ENCODE assay signal across 23 mouse cellular contexts in genomic region chr9:50497076-50497475, GRCm38 (mm10). TPM values are rescaled to one million over a fixed set of nuclear protein-coding genes. Genes with fewer than 3 reads are reported as not detected.
DNase-seq lines count a peak whose midpoint lies in the region; ATAC-seq and TF ChIP-seq lines count a peak whose summit lies in the region.
"Had no signal": no experiment of that assay in that cellular context is flagged by ENCODE, and none has a peak within 500 bp of the region (broad histone marks: within the 10 kb centered on the region; RNA-seq: fewer than 3 reads in every experiment).

No protein-coding gene starts in this region.

- H3K9ac ChIP-seq in forebrain, embryonic 12.5 days: no peak overlapping the region
- H3K9ac ChIP-seq in kidney, embryonic 15.5 days: no peak overlapping the region
- H3K9ac ChIP-seq in liver, postnatal 0 days (replicated peaks): no peak overlapping the region
- H3K9ac ChIP-seq in MEL (ENCODE audit: control insufficient read depth, low read depth, low read length, poor library complexity, severe bottlenecking): peak overlapping the region; percentile 66
- H3K9ac ChIP-seq: embryonic facial prominence, embryonic 15.5 days; heart, embryonic 12.5 days; hindbrain, embryonic 14.5 days had no signal

- no peaks in the 10 kb centered on the region for H3K27me3 ChIP-seq in forebrain, embryonic 10.5 days (ENCODE audit: poor library complexity, severe bottlenecking)
- H3K27me3 ChIP-seq in forebrain, embryonic 12.5 days: no peaks in the 10 kb centered on the region
- H3K27me3 ChIP-seq in kidney, embryonic 15.5 days: no peaks in the 10 kb centered on the region
- H3K27me3 ChIP-seq in liver, postnatal 0 days (ENCODE audit: insufficient read depth, low read length): no peaks in the 10 kb centered on the region
- H3K27me3 ChIP-seq in MEL (ENCODE audit: control insufficient read depth in 1 of 2, insufficient read depth in 2 of 2, low read length in 2 of 2): no peaks in the 10 kb centered on the region
- H3K27me3 ChIP-seq: embryonic facial prominence, embryonic 15.5 days; heart, embryonic 12.5 days; Patski had no signal

- TF ChIP-seq EP300 in liver, postnatal 0 days (IDR thresholded peaks at IDR 0.05; ENCODE audit: low read depth): no peak
- TF ChIP-seq EP300 in MEL (IDR thresholded peaks at IDR 0.05; ENCODE audit: low read depth in 1 of 2, low read length in 2 of 2): no peak

- 76% methylated on average over 6 of the region's 6 CpGs for WGBS in forebrain, embryonic 10.5 days
- 81% methylated on average over 5 of the region's 6 CpGs for WGBS in forebrain, embryonic 12.5 days
- WGBS in kidney, embryonic 15.5 days: 56% methylated on average over 6 of the region's 6 CpGs
- 52% methylated on average over 6 of the region's 6 CpGs for WGBS in liver, postnatal 0 days (ENCODE audit: insufficient replicate concordance)

- H3K4me2 ChIP-seq in forebrain, embryonic 12.5 days: no peak overlapping the region
- peak overlapping the region; percentile 29; the same call in 1 of the 2 replicates for H3K4me2 ChIP-seq in kidney, embryonic 15.5 days
- no peak overlapping the region for H3K4me2 ChIP-seq in liver, postnatal 0 days (ENCODE audit: low read depth, low read length)
- H3K4me2 ChIP-seq: embryonic facial prominence, embryonic 15.5 days had no signal

- H3K36me3 ChIP-seq in forebrain, embryonic 10.5 days (replicated peaks): no peaks in the 10 kb centered on the region
- no peaks in the 10 kb centered on the region for H3K36me3 ChIP-seq in forebrain, embryonic 12.5 days (replicated peaks)
- H3K36me3 ChIP-seq in kidney, embryonic 15.5 days: no peaks in the 10 kb centered on the region
- no peaks in the 10 kb centered on the region for H3K36me3 ChIP-seq in liver, postnatal 0 days (replicated peaks; ENCODE audit: insufficient read depth, low read length)
- peaks cover 0 to 8% of the 10 kb centered on the region in 2 experiments; a peak in 2 of 4 replicates for H3K36me3 ChIP-seq in MEL (ENCODE audit: control insufficient read depth in 1 of 2, insufficient read depth in 2 of 2, low read length in 2 of 2)
- H3K36me3 ChIP-seq: embryonic facial prominence, embryonic 15.5 days; heart, embryonic 12.5 days had no signal

- no peak for ATAC-seq in forebrain, embryonic 12.5 days (ENCODE audit: low FRiP score)
- ATAC-seq in kidney, embryonic 15.5 days (replicated peaks; ENCODE audit: low FRiP score): no peak
- ATAC-seq in liver, postnatal 0 days: no peak
- ATAC-seq: activated CD4-positive, CD25-positive, alpha-beta regulatory T cell, adult 4 months; forebrain, embryonic 16.5 days; Patski had no signal

- no peak for TF ChIP-seq CTCF in liver, postnatal 0 days (IDR thresholded peaks at IDR 0.05; ENCODE audit: low read depth)
- TF ChIP-seq CTCF in MEL (IDR thresholded peaks at IDR 0.05 in 2 of 3, conservative IDR thresholded peaks at IDR 0.05 in 1 of 3; ENCODE audit: control insufficient read depth in 1 of 3, insufficient read depth in 1 of 3, low read depth in 2 of 3, low read length in 3 of 3, poor library complexity in 1 of 3, severe bottlenecking in 1 of 3): no peak

- no peak overlapping the region for H3K4me3 ChIP-seq in forebrain, embryonic 10.5 days
- H3K4me3 ChIP-seq in forebrain, embryonic 12.5 days (replicated peaks): no peak overlapping the region
- no peak overlapping the region for H3K4me3 ChIP-seq in kidney, embryonic 15.5 days (replicated peaks)
- no peak overlapping the region for H3K4me3 ChIP-seq in liver, postnatal 0 days (ENCODE audit: low read depth, low read length)
- peak overlapping the region; percentile 50 to 56; a peak in 2 of 4 replicates for H3K4me3 ChIP-seq in MEL (ENCODE audit: control insufficient read depth in 1 of 2, insufficient read depth in 1 of 2, low read depth in 2 of 2, low read length in 2 of 2)
- H3K4me3 ChIP-seq: embryonic facial prominence, embryonic 15.5 days; erythroblast, embryonic 14.5 days; heart, adult 2 months; heart, embryonic 12.5 days had no signal

- no peaks in the 10 kb centered on the region for H3K79me2 ChIP-seq in MEL (ENCODE audit: control insufficient read depth, insufficient read depth, low read length, poor library complexity)

- peak overlapping the region; percentile 53; the same call in 1 of the 2 replicates for H3K27ac ChIP-seq in forebrain, embryonic 10.5 days
- H3K27ac ChIP-seq in forebrain, embryonic 12.5 days: no peak overlapping the region
- H3K27ac ChIP-seq in kidney, embryonic 15.5 days: no peak overlapping the region
- H3K27ac ChIP-seq in liver, postnatal 0 days (ENCODE audit: low read depth): peak overlapping the region; percentile 58
- H3K27ac ChIP-seq in MEL (ENCODE audit: control insufficient read depth, low read depth, low read length): peak overlapping the region; percentile 90
- H3K27ac ChIP-seq: embryonic facial prominence, embryonic 15.5 days; heart, adult 2 months; hindbrain, embryonic 14.5 days had no signal

- no peak for TF ChIP-seq RAD21 in MEL (IDR thresholded peaks at IDR 0.05; ENCODE audit: low read depth, low read length)

- no peak for TF ChIP-seq POLR2A in MEL (IDR thresholded peaks at IDR 0.05; ENCODE audit: control insufficient read depth in 1 of 2, insufficient read depth in 1 of 2, low read depth in 1 of 2, low read length in 2 of 2, poor library complexity in 1 of 2)

- peaks cover 28% of the 10 kb centered on the region for H3K4me1 ChIP-seq in forebrain, embryonic 10.5 days
- H3K4me1 ChIP-seq in forebrain, embryonic 12.5 days: peaks cover 12% of the 10 kb centered on the region
- peaks cover 23% of the 10 kb centered on the region for H3K4me1 ChIP-seq in kidney, embryonic 15.5 days
- peaks cover 11% of the 10 kb centered on the region for H3K4me1 ChIP-seq in liver, postnatal 0 days (ENCODE audit: insufficient read depth)
- peaks cover 2 to 31% of the 10 kb centered on the region in 2 experiments; a peak in 3 of 4 replicates for H3K4me1 ChIP-seq in MEL (ENCODE audit: control insufficient read depth in 1 of 2, insufficient read depth in 2 of 2, low read length in 2 of 2)
- H3K4me1 ChIP-seq: embryonic facial prominence, embryonic 15.5 days had no signal

- H3K9me3 ChIP-seq in forebrain, embryonic 10.5 days: no peaks in the 10 kb centered on the region
- H3K9me3 ChIP-seq in forebrain, embryonic 12.5 days: no peaks in the 10 kb centered on the region
- H3K9me3 ChIP-seq in kidney, embryonic 15.5 days (replicated peaks): no peaks in the 10 kb centered on the region
- no peaks in the 10 kb centered on the region for H3K9me3 ChIP-seq in liver, postnatal 0 days (ENCODE audit: low read length)
- no peaks in the 10 kb centered on the region for H3K9me3 ChIP-seq in MEL (replicated peaks; ENCODE audit: insufficient read depth, low read length)
- H3K9me3 ChIP-seq: embryonic facial prominence, embryonic 15.5 days; heart, embryonic 12.5 days had no signal

- DNase-seq in forebrain, embryonic 10.5 days (ENCODE audit: extremely low spot score, low spot score): no peak
- no peak for DNase-seq in kidney, postnatal 4 days
- no peak for DNase-seq in liver, postnatal 0 days
- DNase-seq in liver (no peak), MEL (ENCODE audit: low read depth, low spot score) (peak; percentile 14)
- DNase-seq in adrenal gland, postnatal 36 days: no peak
- DNase-seq: cerebellum, adult 18-20 months; cerebellum, adult 9-11 months; cerebellum, postnatal 36 days; gastrocnemius, postnatal 10 days; heart, adult 2 months; heart, postnatal 4 days had no signal

RNA-seq across cellular contexts. Expression of gene Plet1, which starts 2.8 kb away (rescaled TPM):
- 0.24 and 0.28 TPM in 2 replicates for polyA plus RNA-seq in forebrain, embryonic 10.5 days (2016; fragmentation: Nextera tagmentation; extraction: Ambion mirVana)
- polyA plus RNA-seq in forebrain, embryonic 12.5 days (2016; fragmentation: Nextera tagmentation; extraction: Ambion mirVana): 0.36 TPM in 1 of 2 replicates, not detected in the other
- 24.8 TPM in 2 replicates for polyA plus RNA-seq in kidney, embryonic 15.5 days (2015; fragmentation: Nextera tagmentation; extraction: Ambion mirVana)
- 0.71 and 1.0 TPM in 2 replicates for polyA plus RNA-seq in liver, postnatal 0 days (2015; fragmentation: Nextera tagmentation; extraction: Ambion mirVana)
- total RNA-seq in MEL (2012; rRNA removed): 0.12 and 0.16 TPM in 2 replicates
- polyA plus RNA-seq in MEL (2012; ENCODE audit: insufficient read depth in 1 of 2, insufficient read length in 2 of 2, low read depth in 1 of 2, low replicate concordance in 2 of 2, missing spikeins in 1 of 2): under 1 TPM in 1 of 2 experiments, not detected in 1; 0.81 TPM
- not detected for total RNA-seq in adrenal gland, postnatal 36 days (2021)
- total RNA-seq: gastrocnemius, postnatal 10 days; gastrocnemius, postnatal 4 days had no signal
- polyA plus RNA-seq: erythroblast, embryonic 14.5 days; forebrain, embryonic 11.5 days had no signal

RNA-seq across cellular contexts. Expression of gene Pts, which starts 31.4 kb away (rescaled TPM):
- 81.2 and 86.5 TPM in 2 replicates for polyA plus RNA-seq in forebrain, embryonic 10.5 days (2016; fragmentation: Nextera tagmentation; extraction: Ambion mirVana)
- polyA plus RNA-seq in forebrain, embryonic 12.5 days (2016; fragmentation: Nextera tagmentation; extraction: Ambion mirVana): 95.4 and 96.2 TPM in 2 replicates
- 88.2 and 94.1 TPM in 2 replicates for polyA plus RNA-seq in kidney, embryonic 15.5 days (2015; fragmentation: Nextera tagmentation; extraction: Ambion mirVana)
- polyA plus RNA-seq in liver, postnatal 0 days (2015; fragmentation: Nextera tagmentation; extraction: Ambion mirVana): 44.6 and 48.9 TPM in 2 replicates
- 24.4 and 24.6 TPM in 2 replicates for total RNA-seq in MEL (2012; rRNA removed)
- 10 to 100 TPM in 1 of 2 experiments, not detected in 1; 24.6 TPM for polyA plus RNA-seq in MEL (2012; ENCODE audit: insufficient read depth in 1 of 2, insufficient read length in 2 of 2, low read depth in 1 of 2, low replicate concordance in 2 of 2, missing spikeins in 1 of 2)
- 10 to 100 TPM; 59.2 to 88.5 TPM for total RNA-seq in adrenal gland, postnatal 36 days (2021)

RNA-seq across cellular contexts. Expression of gene Il18, which starts 57.6 kb away (rescaled TPM):
- polyA plus RNA-seq in forebrain, embryonic 10.5 days (2016; fragmentation: Nextera tagmentation; extraction: Ambion mirVana): 3.7 and 4.5 TPM in 2 replicates
- 12.3 and 16.1 TPM in 2 replicates for polyA plus RNA-seq in forebrain, embryonic 12.5 days (2016; fragmentation: Nextera tagmentation; extraction: Ambion mirVana)
- 1.7 and 3.0 TPM in 2 replicates for polyA plus RNA-seq in kidney, embryonic 15.5 days (2015; fragmentation: Nextera tagmentation; extraction: Ambion mirVana)
- 19.1 and 19.8 TPM in 2 replicates for polyA plus RNA-seq in liver, postnatal 0 days (2015; fragmentation: Nextera tagmentation; extraction: Ambion mirVana)
- not detected in 2 replicates for total RNA-seq in MEL (2012; rRNA removed)
- polyA plus RNA-seq in MEL (2012; ENCODE audit: insufficient read depth in 1 of 2, insufficient read length in 2 of 2, low read depth in 1 of 2, low replicate concordance in 2 of 2, missing spikeins in 1 of 2): not detected
- total RNA-seq in adrenal gland, postnatal 36 days (2021): 1 to 10 TPM; 4.3 to 5.5 TPM
- polyA plus RNA-seq: erythroblast, embryonic 14.5 days had no signal

RNA-seq across cellular contexts. Expression of gene Bco2, which starts 57.9 kb away (rescaled TPM):
- polyA plus RNA-seq in forebrain, embryonic 10.5 days (2016; fragmentation: Nextera tagmentation; extraction: Ambion mirVana): 0.25 TPM in 2 replicates
- 0.46 and 0.56 TPM in 2 replicates for polyA plus RNA-seq in forebrain, embryonic 12.5 days (2016; fragmentation: Nextera tagmentation; extraction: Ambion mirVana)
- 0.08 and 0.12 TPM in 2 replicates for polyA plus RNA-seq in kidney, embryonic 15.5 days (2015; fragmentation: Nextera tagmentation; extraction: Ambion mirVana)
- 1.1 and 1.6 TPM in 2 replicates for polyA plus RNA-seq in liver, postnatal 0 days (2015; fragmentation: Nextera tagmentation; extraction: Ambion mirVana)
- 0.07 TPM in 1 of 2 replicates, not detected in the other for total RNA-seq in MEL (2012; rRNA removed)
- polyA plus RNA-seq in MEL (2012; ENCODE audit: insufficient read depth in 1 of 2, insufficient read length in 2 of 2, low read depth in 1 of 2, low replicate concordance in 2 of 2, missing spikeins in 1 of 2): under 1 TPM in 1 of 2 experiments, not detected in 1; 0.07 TPM
- total RNA-seq in adrenal gland, postnatal 36 days (2021): 1 to 10 TPM; 2.7 to 5.7 TPM
- polyA plus RNA-seq: erythroblast, embryonic 14.5 days had no signal

Comparison
In these comparisons a context has a peak if more than half of its experiments do, and no peak if none do; other contexts are left out.
1. H3K27ac ChIP-seq: peak in forebrain, embryonic 10.5 days (single experiment), liver, postnatal 0 days (single experiment) and MEL (single experiment); none in forebrain, embryonic 12.5 days (single experiment) and kidney, embryonic 15.5 days (single experiment).
2. H3K4me3 ChIP-seq: peak in MEL (2 of 2); none in forebrain, embryonic 10.5 days (single experiment), forebrain, embryonic 12.5 days (single experiment), kidney, embryonic 15.5 days (single experiment) and liver, postnatal 0 days (single experiment).
3. RNA of gene Plet1, which starts 2.8 kb away (polyA plus RNA-seq): 24.8 TPM in kidney, embryonic 15.5 days; 0.71 to 1.0 TPM in liver, postnatal 0 days, 0.81 TPM in MEL, 0.36 TPM in forebrain, embryonic 12.5 days and 0.24 to 0.28 TPM in forebrain, embryonic 10.5 days; every median in the first group is over 10 times any median in the second.